Mouse (Mus musculus): ENCODE measurements at regions not wholly inside any gene's neighbourhood (a gene's known extent, or its start where the extent isn't known, plus 50 kb on each side); places are given as distances from the start of the nearest gene placed in this dataset.

DNA sequence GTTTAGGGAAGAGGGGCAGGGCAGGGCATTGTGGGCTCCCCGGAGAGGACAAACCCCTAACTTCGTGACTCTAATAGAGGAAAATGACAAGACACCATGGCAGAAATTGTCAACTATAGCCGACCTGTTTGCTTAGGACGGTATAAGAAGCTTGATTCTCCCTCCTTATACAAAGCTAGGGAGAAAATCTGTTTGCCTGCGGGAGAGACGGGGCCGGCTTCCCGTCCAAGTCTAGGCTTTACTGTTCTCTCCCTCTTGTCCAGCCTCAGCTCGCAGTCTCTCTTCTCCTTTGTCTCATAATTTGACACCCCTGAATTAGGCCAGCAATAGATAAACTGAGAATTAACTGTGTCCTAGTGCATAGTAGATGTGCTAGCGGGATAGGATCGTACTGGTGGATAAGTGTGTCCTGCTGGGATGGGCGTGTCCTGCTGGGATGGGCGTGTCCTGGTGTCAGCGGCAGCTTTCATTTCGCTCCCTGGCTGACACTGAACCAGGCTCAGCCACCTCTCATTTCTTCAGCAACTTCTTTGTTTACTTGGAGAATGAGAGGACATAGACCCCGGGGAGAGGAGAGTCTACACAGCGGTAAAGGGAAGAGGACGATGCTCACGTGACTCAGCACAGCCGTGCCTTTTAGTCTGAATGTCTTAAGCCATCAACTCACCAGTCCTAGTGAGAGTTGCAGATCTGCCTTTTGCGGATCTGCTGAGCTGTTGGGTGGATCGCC, 70.8 kb downstream of the Adra2a start:
- TF ChIP-seq CTCF (IDR thresholded peaks at IDR 0.05; ENCODE audit: low read depth, low read length) (no peak), POLR2A (IDR thresholded peaks at IDR 0.05; ENCODE audit: extremely low read depth, insufficient read depth, low read length) (no peak)

All from liver, adult 2 months (tissue).